In genomic region chr7:39655709-39656397, GRCm38 (mm10) we compare ENCODE assay signal across 8 mouse cellular contexts.
A peak's percentile ranks its signal among the peaks of the same experiment; 100 is the strongest.
DNase-seq lines count a peak whose midpoint lies in the region; ATAC-seq and TF ChIP-seq lines count a peak whose summit lies in the region.

No protein-coding gene starts in this region.

- no peak for DNase-seq in kidney, adult 9 months
- DNase-seq in right cerebral cortex, postnatal 36 days (ENCODE audit: low spot score in 2 of 2): no peak
- no peak for DNase-seq in urinary bladder, adult 2 months (ENCODE audit: low spot score)
- DNase-seq in urinary bladder, postnatal 10 days (ENCODE audit: low spot score): no peak

- H3K27ac ChIP-seq in kidney, embryonic 15.5 days: peak overlapping the region; percentile 72
- H3K27ac ChIP-seq in bone marrow macrophage, adult 2 months (ENCODE audit: insufficient read depth, low read depth, low read length): peak overlapping the region; percentile 73

- peak; percentile 30 for ATAC-seq in kidney, embryonic 15.5 days (replicated peaks; ENCODE audit: low FRiP score)
- peak; percentile 27 to 35; a peak in 2 of 4 replicates for ATAC-seq in hematopoietic stem cell, adult 5-6 weeks (replicated peaks in 1 of 2; ENCODE audit: insufficient read depth in 1 of 2, low FRiP score in 2 of 2, low TSS enrichment in 1 of 2, low read depth in 1 of 2, poor library complexity in 2 of 2, severe bottlenecking in 2 of 2)
- ATAC-seq in megakaryocyte progenitor cell, adult 5-6 weeks (replicated peaks; ENCODE audit: poor library complexity): peak; percentile 62

- H3K36me3 ChIP-seq in kidney, embryonic 15.5 days: no peaks in the 10 kb centered on the region

- peak overlapping the region; percentile 47 for H3K9ac ChIP-seq in kidney, embryonic 15.5 days

- H3K4me2 ChIP-seq in kidney, embryonic 15.5 days: peak overlapping the region; percentile 71

- WGBS in kidney, embryonic 15.5 days: 36% methylated on average over 13 of the region's 13 CpGs

- no peak for TF ChIP-seq CTCF in bone marrow macrophage, adult 2 months (IDR thresholded peaks at IDR 0.05; ENCODE audit: low read depth, low read length)

- no peaks in the 10 kb centered on the region for H3K9me3 ChIP-seq in kidney, embryonic 15.5 days (replicated peaks)

- no peak for TF ChIP-seq POLR2A in bone marrow macrophage, adult 2 months (IDR thresholded peaks at IDR 0.05; ENCODE audit: borderline replicate concordance, low read depth, low read length)

- peak overlapping the region; percentile 50 for H3K4me3 ChIP-seq in kidney, embryonic 15.5 days (replicated peaks)
- H3K4me3 ChIP-seq in bone marrow macrophage, adult 2 months (ENCODE audit: insufficient read depth, low read length): peak overlapping the region; percentile 61

- H3K27me3 ChIP-seq in kidney, embryonic 15.5 days: no peaks in the 10 kb centered on the region

- H3K4me1 ChIP-seq in kidney, embryonic 15.5 days: peaks cover 7% of the 10 kb centered on the region
- H3K4me1 ChIP-seq in bone marrow macrophage, adult 2 months (ENCODE audit: control insufficient read depth, insufficient read depth, low read length): peaks cover 7% of the 10 kb centered on the region
